Mouse (Mus musculus): ENCODE data around the gene Slc6a4. TPM values are rescaled to one million over a fixed set of nuclear protein-coding genes. Genes with fewer than 3 reads are reported as not detected.
"Not testable (repeated sequence)": the region's sequence is repeated elsewhere in the genome, so short reads cannot be mapped to it uniquely, and the experiment has no call there.

Gene Slc6a4
- polyA plus RNA-seq, 1 experiment from 2014 or later: 0.57 TPM

GRCm38 (mm10) chr11:77041891-77042290, 43.5 kb downstream of the Slc6a4 start:
- ATAC-seq (ENCODE audit: low FRiP score) (no peak), DNase-seq (ENCODE audit: low spot score, missing footprints) (no peak)
- H3K27ac ChIP-seq (ENCODE audit: low read depth, low read length): no peak overlapping the region
- H3K9ac ChIP-seq (ENCODE audit: low read length): no peak overlapping the region
- no peaks in the 10 kb centered on the region for H3K27me3 ChIP-seq (ENCODE audit: control insufficient read depth, insufficient read depth, low read length)
- H3K4me1 ChIP-seq (ENCODE audit: control insufficient read depth, insufficient read depth, low read length): no peaks in the 10 kb centered on the region
- H3K4me3 ChIP-seq (ENCODE audit: low read depth, low read length): no peak overlapping the region
- H3K36me3 ChIP-seq (ENCODE audit: control insufficient read depth, insufficient read depth, low read length): peaks cover 3% of the 10 kb centered on the region; the same call in 1 of the 2 replicates
- H3K4me2 ChIP-seq: no peak overlapping the region
- 89% methylated on average over 4 of the region's 4 CpGs for WGBS
- H3K9me3 ChIP-seq (ENCODE audit: control insufficient read depth, low read length): no peaks in the 10 kb centered on the region

- ATAC-seq (ENCODE audit: low FRiP score) (no peak), DNase-seq (ENCODE audit: low spot score, missing footprints) (no peak)
- no peak overlapping the region for H3K4me2 ChIP-seq
- H3K4me3 ChIP-seq (ENCODE audit: low read depth, low read length): no peak overlapping the region
- H3K36me3 ChIP-seq (ENCODE audit: control insufficient read depth, insufficient read depth, low read length): peaks cover 3% of the 10 kb centered on the region; the same call in 1 of the 2 replicates
- H3K9ac ChIP-seq (ENCODE audit: low read length): no peak overlapping the region
- WGBS: 76% methylated on average over 2 of the region's 2 CpGs
- no peaks in the 10 kb centered on the region for H3K9me3 ChIP-seq (ENCODE audit: control insufficient read depth, low read length)
- no peaks in the 10 kb centered on the region for H3K27me3 ChIP-seq (ENCODE audit: control insufficient read depth, insufficient read depth, low read length)
- no peaks in the 10 kb centered on the region for H3K4me1 ChIP-seq (ENCODE audit: control insufficient read depth, insufficient read depth, low read length)
- H3K27ac ChIP-seq (ENCODE audit: low read depth, low read length): no peak overlapping the region
Measured at GRCm38 (mm10) chr11:77042816-77043215, 44.4 kb downstream of the Slc6a4 start.

GRCm38 (mm10) chr11:77061951-77062350, 63.5 kb downstream of the Slc6a4 start:
- H3K4me2 ChIP-seq: no peak overlapping the region
- DNase-seq (ENCODE audit: low spot score, missing footprints) (no peak), ATAC-seq (ENCODE audit: low FRiP score) (no peak)
- H3K27ac ChIP-seq (ENCODE audit: low read depth, low read length): no peak overlapping the region
- H3K9me3 ChIP-seq (ENCODE audit: control insufficient read depth, low read length): no peaks in the 10 kb centered on the region
- H3K4me3 ChIP-seq (ENCODE audit: low read depth, low read length): no peak overlapping the region
- no peak overlapping the region for H3K9ac ChIP-seq (ENCODE audit: low read length)
- no peaks in the 10 kb centered on the region for H3K36me3 ChIP-seq (ENCODE audit: control insufficient read depth, insufficient read depth, low read length)
- no peaks in the 10 kb centered on the region for H3K4me1 ChIP-seq (ENCODE audit: control insufficient read depth, insufficient read depth, low read length)
- 83% methylated on average over 5 of the region's 5 CpGs for WGBS
- H3K27me3 ChIP-seq (ENCODE audit: control insufficient read depth, insufficient read depth, low read length): no peaks in the 10 kb centered on the region

- Histone ChIP-seq H3K27ac (ENCODE audit: low read depth, low read length) (no peak overlapping the region), H3K4me1 (ENCODE audit: control insufficient read depth, insufficient read depth, low read length) (no peaks in the 10 kb centered on the region), H3K4me2 (no peak overlapping the region), H3K9me3 (ENCODE audit: control insufficient read depth, low read length) (no peaks in the 10 kb centered on the region), H3K9ac (ENCODE audit: low read length) (no peak overlapping the region), H3K4me3 (ENCODE audit: low read depth, low read length) (no peak overlapping the region), H3K27me3 (ENCODE audit: control insufficient read depth, insufficient read depth, low read length) (no peaks in the 10 kb centered on the region), H3K36me3 (ENCODE audit: control insufficient read depth, insufficient read depth, low read length) (no peaks in the 10 kb centered on the region)
- 97% methylated on average over 2 of the region's 2 CpGs for WGBS
- DNase-seq (ENCODE audit: low spot score, missing footprints) (no peak), ATAC-seq (ENCODE audit: low FRiP score) (no peak)
Measured at GRCm38 (mm10) chr11:77063406-77063805, 65.0 kb downstream of the Slc6a4 start.

GRCm38 (mm10) chr11:77068825-77069224, 70.4 kb downstream of the Slc6a4 start:
- no peak for ATAC-seq (ENCODE audit: low FRiP score)
- 94% methylated on average over 4 of the region's 4 CpGs for WGBS
- no peak overlapping the region for H3K27ac ChIP-seq (ENCODE audit: low read depth, low read length)
- no peaks in the 10 kb centered on the region for H3K9me3 ChIP-seq (ENCODE audit: control insufficient read depth, low read length)
- no peaks in the 10 kb centered on the region for H3K27me3 ChIP-seq (ENCODE audit: control insufficient read depth, insufficient read depth, low read length)
- no peak overlapping the region for H3K4me3 ChIP-seq (ENCODE audit: low read depth, low read length)
- no peaks in the 10 kb centered on the region for H3K4me1 ChIP-seq (ENCODE audit: control insufficient read depth, insufficient read depth, low read length)
- no peak for DNase-seq (ENCODE audit: low spot score, missing footprints)
- no peak overlapping the region for H3K4me2 ChIP-seq
- H3K36me3 ChIP-seq (ENCODE audit: control insufficient read depth, insufficient read depth, low read length): no peaks in the 10 kb centered on the region
- no peak overlapping the region for H3K9ac ChIP-seq (ENCODE audit: low read length)

GRCm38 (mm10) chr11:77070721-77071120, 72.3 kb downstream of the Slc6a4 start:
- Histone ChIP-seq H3K4me1 (ENCODE audit: control insufficient read depth, insufficient read depth, low read length) (no peaks in the 10 kb centered on the region), H3K27me3 (ENCODE audit: control insufficient read depth, insufficient read depth, low read length) (no peaks in the 10 kb centered on the region), H3K4me3 (ENCODE audit: low read depth, low read length) (no peak overlapping the region), H3K9ac (ENCODE audit: low read length) (no peak overlapping the region), H3K27ac (ENCODE audit: low read depth, low read length) (no peak overlapping the region), H3K9me3 (ENCODE audit: control insufficient read depth, low read length) (no peaks in the 10 kb centered on the region), H3K36me3 (ENCODE audit: control insufficient read depth, insufficient read depth, low read length) (no peaks in the 10 kb centered on the region; the same call in 1 of the 2 replicates), H3K4me2 (no peak overlapping the region)
- 81% methylated on average over 4 of the region's 4 CpGs for WGBS
- DNase-seq (ENCODE audit: low spot score, missing footprints): no peak
- no peak for ATAC-seq (ENCODE audit: low FRiP score)

GRCm38 (mm10) chr11:77077331-77077730, 78.9 kb downstream of the Slc6a4 start:
- not testable (repeated sequence) for H3K4me1 ChIP-seq (ENCODE audit: control insufficient read depth, insufficient read depth, low read length); ATAC-seq (ENCODE audit: low FRiP score); H3K27ac ChIP-seq (ENCODE audit: low read depth, low read length); DNase-seq (ENCODE audit: low spot score, missing footprints); H3K27me3 ChIP-seq (ENCODE audit: control insufficient read depth, insufficient read depth, low read length); H3K36me3 ChIP-seq (ENCODE audit: control insufficient read depth, insufficient read depth, low read length); H3K9me3 ChIP-seq (ENCODE audit: control insufficient read depth, low read length)
- 59% methylated on average over 4 of the region's 4 CpGs for WGBS
- Histone ChIP-seq H3K9ac (ENCODE audit: low read length) (peak overlapping the region; percentile 73), H3K4me3 (ENCODE audit: low read depth, low read length) (peak overlapping the region; percentile 64), H3K4me2 (peak overlapping the region; percentile 53)

- Histone ChIP-seq H3K27me3 (ENCODE audit: control insufficient read depth, insufficient read depth, low read length) (no peaks in the 10 kb centered on the region; the same call in 1 of the 2 replicates), H3K4me1 (ENCODE audit: control insufficient read depth, insufficient read depth, low read length) (peaks cover 2% of the 10 kb centered on the region; the same call in 1 of the 2 replicates), H3K36me3 (ENCODE audit: control insufficient read depth, insufficient read depth, low read length) (no peaks in the 10 kb centered on the region; the same call in 1 of the 2 replicates), H3K9me3 (ENCODE audit: control insufficient read depth, low read length) (no peaks in the 10 kb centered on the region), H3K27ac (ENCODE audit: low read depth, low read length) (peak overlapping the region; percentile 28; the same call in 1 of the 2 replicates), H3K4me3 (ENCODE audit: low read depth, low read length) (peak overlapping the region; percentile 64), H3K4me2 (peak overlapping the region; percentile 53), H3K9ac (ENCODE audit: low read length) (peak overlapping the region; percentile 73)
- ATAC-seq (ENCODE audit: low FRiP score): peak; percentile 63; the same call in 1 of the 2 replicates
- DNase-seq (ENCODE audit: low spot score, missing footprints): no peak
- 3% methylated on average over 16 of the region's 16 CpGs for WGBS
Measured at GRCm38 (mm10) chr11:77077792-77078191, 79.4 kb downstream of the Slc6a4 start.

- peak within 1 kb of the TSS; percentile 73 for H3K9ac ChIP-seq (ENCODE audit: low read length)
- ATAC-seq (ENCODE audit: low FRiP score) (peak; percentile 98), DNase-seq (ENCODE audit: low spot score, missing footprints) (peak; percentile 99)
- no peaks in the 10 kb centered on the region; the same call in 1 of the 2 replicates for H3K36me3 ChIP-seq (ENCODE audit: control insufficient read depth, insufficient read depth, low read length)
- peak within 1 kb of the TSS; percentile 53 for H3K4me2 ChIP-seq
- H3K9me3 ChIP-seq (ENCODE audit: control insufficient read depth, low read length): no peaks in the 10 kb centered on the region
- no peaks in the 10 kb centered on the region; the same call in 1 of the 2 replicates for H3K27me3 ChIP-seq (ENCODE audit: control insufficient read depth, insufficient read depth, low read length)
- H3K4me1 ChIP-seq (ENCODE audit: control insufficient read depth, insufficient read depth, low read length): peaks cover 2% of the 10 kb centered on the region; the same call in 1 of the 2 replicates
- WGBS: 5% methylated on average over 48 of the region's 48 CpGs
- H3K4me3 ChIP-seq (ENCODE audit: low read depth, low read length): peak within 1 kb of the TSS; percentile 64
- peak within 1 kb of the TSS; percentile 28; the same call in 1 of the 2 replicates for H3K27ac ChIP-seq (ENCODE audit: low read depth, low read length)
Measured at GRCm38 (mm10) chr11:77078273-77079134, 80.1 kb downstream of the Slc6a4 start, which contains the start of gene Nsrp1. Gene Nsrp1 (minus strand): TSS chr11:77078435.

All from midbrain, embryonic 11.5 days (tissue).